Mouse (Mus musculus): ENCODE results near the gene Borcs7.

Gene Borcs7

GRCm38 (mm10) chr19:46689460-46690372, at the start of gene Borcs7:
Borcs7 (plus strand) TSS chr19:46689906.
- DNase-seq (ENCODE audit: low spot score), result peak; percentile 77

- no peak for DNase-seq (ENCODE audit: low spot score)
Measured at GRCm38 (mm10) chr19:46640780-46641179, 48.9 kb upstream of the Borcs7 start.

GRCm38 (mm10) chr19:46641420-46642085, 48.2 kb upstream of the Borcs7 start:
- peak; percentile 28 for DNase-seq (ENCODE audit: low spot score)

- no peak for DNase-seq (ENCODE audit: low spot score)
Measured at GRCm38 (mm10) chr19:46642136-46642753, 47.5 kb upstream of the Borcs7 start.

- no peak for DNase-seq (ENCODE audit: low spot score)
Measured at GRCm38 (mm10) chr19:46643236-46643635, 46.5 kb upstream of the Borcs7 start.

GRCm38 (mm10) chr19:46644343-46644792, 45.3 kb upstream of the Borcs7 start:
- DNase-seq (ENCODE audit: low spot score), result no peak

- DNase-seq (ENCODE audit: low spot score), result no peak
Measured at GRCm38 (mm10) chr19:46644793-46645602, 44.7 kb upstream of the Borcs7 start.

- DNase-seq (ENCODE audit: low spot score), result no peak
Measured at GRCm38 (mm10) chr19:46646041-46646481, 43.6 kb upstream of the Borcs7 start.

GRCm38 (mm10) chr19:46647254-46647653, 42.5 kb upstream of the Borcs7 start:
- no peak for DNase-seq (ENCODE audit: low spot score)

GRCm38 (mm10) chr19:46647850-46648249, 41.9 kb upstream of the Borcs7 start:
- no peak for DNase-seq (ENCODE audit: low spot score)

- no peak for DNase-seq (ENCODE audit: low spot score)
Measured at GRCm38 (mm10) chr19:46648565-46648964, 41.1 kb upstream of the Borcs7 start.

GRCm38 (mm10) chr19:46653188-46653587, 36.5 kb upstream of the Borcs7 start:
- DNase-seq (ENCODE audit: low spot score), result no peak

- DNase-seq (ENCODE audit: low spot score), result peak; percentile 17
Measured at GRCm38 (mm10) chr19:46653616-46654235, 36.0 kb upstream of the Borcs7 start.

- no peak for DNase-seq (ENCODE audit: low spot score)
Measured at GRCm38 (mm10) chr19:46655626-46656025, 34.1 kb upstream of the Borcs7 start.

- no peak for DNase-seq (ENCODE audit: low spot score)
Measured at GRCm38 (mm10) chr19:46656151-46656840, 33.4 kb upstream of the Borcs7 start.

GRCm38 (mm10) chr19:46657339-46658020, 32.2 kb upstream of the Borcs7 start:
- DNase-seq (ENCODE audit: low spot score), result peak; percentile 24

GRCm38 (mm10) chr19:46658348-46658747, 31.4 kb upstream of the Borcs7 start:
- no peak for DNase-seq (ENCODE audit: low spot score)

GRCm38 (mm10) chr19:46658851-46659250, 30.9 kb upstream of the Borcs7 start:
- DNase-seq (ENCODE audit: low spot score), result no peak

- no peak for DNase-seq (ENCODE audit: low spot score)
Measured at GRCm38 (mm10) chr19:46661511-46661910, 28.2 kb upstream of the Borcs7 start.

GRCm38 (mm10) chr19:46662214-46662613, 27.5 kb upstream of the Borcs7 start:
- DNase-seq (ENCODE audit: low spot score), result no peak
